Mouse (Mus musculus) megakaryocyte, embryonic 14.5 days (primary cell): ENCODE data around the gene Ttll3.

Source experiments
- FLI1 ChIP-seq: IDR thresholded peaks from 2 replicates; pipeline ENCODE4 v1.6.1; 2012; ENCODE audit warnings: low read length, inconsistent platforms, mixed read lengths
- GATA1 ChIP-seq: IDR thresholded peaks from 3 replicates; pipeline ENCODE4 v1.6.1; 2012; ENCODE audit warnings: mixed read lengths, low read length, inconsistent platforms, borderline replicate concordance

DNA sequence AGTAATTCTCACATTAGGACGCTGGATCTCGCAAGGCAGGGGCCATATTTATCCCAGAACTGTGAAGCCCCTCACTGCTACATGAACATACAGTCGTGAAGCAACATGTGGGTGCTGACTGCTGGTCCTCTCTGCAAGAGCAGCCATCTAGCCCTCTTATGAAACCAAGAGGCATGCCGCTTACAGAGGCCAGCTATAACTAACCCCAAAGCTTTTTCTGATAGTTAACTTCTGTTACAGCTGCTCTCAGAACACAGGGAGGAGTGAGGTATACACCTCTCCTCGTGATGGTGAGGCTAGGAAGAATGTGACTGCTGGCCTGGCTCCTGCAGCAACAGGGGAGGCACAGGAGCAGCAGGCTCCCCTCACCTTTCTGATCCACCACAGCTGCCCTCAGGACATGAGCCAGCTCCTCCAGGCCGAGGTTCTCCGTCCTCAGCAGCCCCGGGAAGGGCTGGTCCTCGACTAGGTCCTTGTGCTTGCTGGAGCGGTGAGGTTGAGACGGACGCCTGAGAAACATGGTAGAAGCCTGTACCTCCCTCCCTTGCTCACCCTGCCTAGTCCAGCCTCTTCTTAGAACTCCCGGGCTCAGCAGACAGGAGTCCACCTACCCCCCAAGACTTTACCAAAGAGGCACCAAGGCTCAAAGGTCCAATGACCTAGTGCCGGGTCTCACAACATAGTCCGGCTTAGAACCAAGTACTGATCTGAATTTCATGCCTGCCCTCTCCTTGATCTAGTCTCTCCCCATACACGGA is 29.6 kb downstream of the Ttll3 start:
- TF ChIP-seq GATA1, result no peak
- TF ChIP-seq FLI1, result no peak
